Mouse (Mus musculus) bone marrow macrophage, adult 2 months (primary cell): ENCODE measurements around the gene Msx3.

Experiments
- CTCF ChIP-seq: IDR thresholded peaks from 2 replicates; pipeline ENCODE4 v1.5.1; 2012; ENCODE audit warnings: low read depth, mild to moderate bottlenecking, low read length, moderate library complexity
- POLR2A ChIP-seq: IDR thresholded peaks from 2 replicates; pipeline ENCODE4 v1.6.1; 2012; ENCODE audit warnings: mild to moderate bottlenecking, low read depth, low read length, borderline replicate concordance

GRCm38 (mm10) chr7:140004666-140005065 is 44.2 kb downstream of the Msx3 start:
- no peak for TF ChIP-seq CTCF
- TF ChIP-seq POLR2A: no peak
